Mouse (Mus musculus) common myeloid progenitor, adult 5-6 weeks (primary cell): ENCODE results near the gene Rassf5. TPM values are rescaled to one million over a fixed set of nuclear protein-coding genes. Genes with fewer than 3 reads are reported as not detected.

Experiments
- ATAC-seq: replicated peaks from 2 replicates; pipeline ENCODE4 v1.8.0; 2016; ENCODE audit warnings: low read depth, mild to moderate bottlenecking, moderate TSS enrichment, inconsistent platforms; ENCODE audit not compliant: poor library complexity, severe bottlenecking
- total RNA-seq: library from RNA; stranded (forward); fragments of 200-1000, 187-1606 nt; gene quantifications from 2 replicates; pipeline ENCODE4 v1.2.3, GENCODE M21; 2017

Gene Rassf5
- total RNA-seq, 1 experiment from 2014 or later, result 48.2 TPM

DNA sequence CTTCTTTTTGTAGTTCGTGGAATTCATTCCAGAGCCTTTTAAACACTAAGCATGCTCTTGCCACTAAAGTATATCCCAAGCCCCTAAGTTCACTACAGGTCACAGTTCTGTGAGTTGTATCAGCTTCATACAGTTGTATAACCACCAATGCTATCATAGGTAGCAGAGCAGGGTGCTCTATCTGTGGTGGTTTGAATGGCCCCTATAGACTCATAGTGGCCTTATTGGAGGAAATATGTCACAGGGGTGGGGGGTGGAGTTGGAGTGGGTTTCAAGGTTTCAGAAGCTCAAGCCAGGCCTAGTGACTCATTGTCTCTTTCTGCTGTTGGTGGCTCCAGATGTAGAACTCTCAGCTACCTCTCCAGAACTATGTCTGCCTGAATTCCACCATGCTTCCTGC, 102.6 kb downstream of the Rassf5 start:
- no peak for ATAC-seq

DNA sequence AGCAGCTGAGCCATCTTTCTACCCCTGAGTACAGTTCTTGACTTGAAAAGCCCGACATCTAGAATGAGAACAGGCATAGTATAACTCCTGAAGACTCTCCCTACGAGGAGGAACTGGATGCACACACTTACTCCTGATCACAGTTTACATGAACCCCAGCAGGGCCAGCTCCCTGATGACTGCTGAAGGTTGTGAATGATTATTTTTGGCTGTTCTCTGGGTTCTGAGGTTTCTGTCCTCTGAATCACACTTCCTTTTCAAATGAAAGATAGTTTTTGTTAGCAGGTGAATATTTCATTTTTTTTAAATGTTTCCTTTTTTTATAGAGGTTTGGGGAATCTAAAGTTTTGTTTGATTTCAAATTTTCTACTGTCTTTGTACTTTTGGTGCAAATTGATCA, 103.6 kb downstream of the Rassf5 start:
- no peak for ATAC-seq

DNA sequence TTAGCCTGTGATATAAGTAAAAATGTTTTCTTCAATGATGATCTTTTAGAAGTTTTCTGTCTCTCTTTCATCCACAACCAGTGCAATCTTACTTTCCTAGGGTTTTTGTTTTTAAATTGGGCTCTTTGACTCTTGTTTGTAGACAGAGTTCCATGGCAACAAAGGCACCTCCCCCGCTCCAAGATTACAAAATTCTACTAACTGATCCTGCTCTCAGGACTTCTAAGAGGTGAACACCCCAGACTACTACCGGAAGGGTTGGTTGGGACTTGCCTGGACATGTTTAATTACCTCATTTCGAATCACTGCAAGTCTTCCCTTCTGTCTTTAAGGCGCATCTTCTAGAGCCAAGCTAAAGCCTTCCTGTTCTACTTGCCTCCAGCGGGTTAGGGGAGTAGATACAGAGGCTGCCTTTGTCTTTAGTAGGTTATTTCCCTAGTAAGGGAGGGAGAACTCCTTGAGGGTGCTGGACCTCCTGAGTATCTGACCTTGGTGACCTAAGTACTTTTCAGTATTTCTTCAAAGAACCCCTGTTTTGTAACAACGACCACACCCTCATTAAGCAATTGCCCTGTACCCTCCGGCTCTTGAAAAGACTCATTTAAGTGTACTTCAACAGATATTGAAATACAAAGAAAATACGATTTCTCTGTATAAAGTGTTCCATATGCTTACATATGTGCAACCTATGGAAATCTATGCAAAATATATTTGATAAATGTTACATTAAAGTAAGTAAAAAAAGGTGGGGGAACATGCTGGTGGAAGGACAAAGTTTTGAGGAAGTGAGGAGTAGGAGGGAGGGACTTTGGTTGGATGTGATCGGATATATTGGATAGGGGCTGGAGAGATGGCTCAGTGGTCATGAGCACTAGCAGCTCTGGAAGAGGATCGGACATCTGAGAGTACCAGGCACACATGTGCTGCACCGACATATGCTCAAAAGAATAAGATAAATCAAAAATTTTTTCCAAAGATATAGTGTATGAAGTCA, 105.7 kb downstream of the Rassf5 start:
- peak; percentile 10; the same call in 1 of the 2 replicates for ATAC-seq

DNA sequence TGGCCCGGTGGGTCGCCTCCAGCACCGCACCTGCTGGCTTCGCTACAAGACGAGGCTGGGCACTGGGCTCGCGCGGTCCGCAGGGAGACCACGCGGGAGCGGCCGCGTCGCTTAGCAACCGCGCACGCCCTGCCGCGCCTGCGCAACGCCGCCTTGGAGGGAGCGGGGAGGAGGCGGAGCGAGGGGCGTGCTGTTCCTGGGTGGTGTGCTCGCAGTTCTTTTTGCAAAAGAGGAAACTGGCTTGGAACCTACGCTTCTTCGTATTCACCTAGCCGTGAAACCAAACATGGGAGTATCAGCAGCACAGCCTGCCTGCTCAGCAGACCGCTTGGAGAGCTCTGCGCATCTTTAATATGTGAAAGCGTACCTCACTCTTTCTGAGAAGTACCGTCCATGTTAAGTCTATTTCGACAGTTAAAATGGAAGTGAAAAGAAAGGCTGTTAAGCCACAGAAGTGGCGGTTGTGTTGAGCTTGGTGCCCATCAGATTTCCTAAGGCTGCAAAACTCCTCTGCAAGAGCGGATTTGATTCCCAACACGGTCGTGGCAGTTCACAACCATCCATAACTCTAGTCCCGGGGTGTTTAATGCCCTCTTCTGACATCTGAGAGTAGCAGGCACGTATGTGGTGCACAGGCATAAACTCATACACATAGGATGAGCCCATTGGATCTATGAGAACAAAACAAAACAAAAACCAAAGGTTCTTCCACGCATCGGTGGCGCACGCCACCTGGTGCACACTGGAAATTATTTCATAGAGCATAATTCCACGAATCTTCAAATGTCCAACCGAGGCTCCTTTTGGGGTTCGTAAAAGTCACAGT, 106.7 kb downstream of the Rassf5 start, which contains the start of gene Dyrk3:
Gene Dyrk3 (minus strand): TSS at position 150 of the 826 bp plus-strand sequence.
- peak; percentile 60 for ATAC-seq

DNA sequence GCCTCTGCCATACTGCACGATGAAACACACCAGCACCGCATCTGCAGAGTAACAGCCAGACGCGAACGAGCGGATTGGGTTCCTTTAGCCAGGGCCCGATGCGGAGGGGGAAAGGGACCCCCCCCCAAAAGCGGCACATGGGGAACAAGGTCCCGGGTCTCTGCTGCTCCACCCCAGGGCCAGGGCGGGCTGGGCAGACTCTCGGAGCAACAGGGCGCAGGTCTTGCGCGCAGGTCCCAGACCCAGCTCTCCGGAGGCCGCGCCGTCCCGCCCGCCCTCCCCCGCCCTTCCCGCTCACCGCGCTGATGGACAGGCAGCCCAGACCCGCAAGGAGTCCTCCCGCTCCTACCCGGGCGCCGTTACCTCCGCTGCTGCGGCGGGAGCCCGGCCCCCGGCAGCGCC, 107.3 kb downstream of the Rassf5 start:
- no peak for ATAC-seq

DNA sequence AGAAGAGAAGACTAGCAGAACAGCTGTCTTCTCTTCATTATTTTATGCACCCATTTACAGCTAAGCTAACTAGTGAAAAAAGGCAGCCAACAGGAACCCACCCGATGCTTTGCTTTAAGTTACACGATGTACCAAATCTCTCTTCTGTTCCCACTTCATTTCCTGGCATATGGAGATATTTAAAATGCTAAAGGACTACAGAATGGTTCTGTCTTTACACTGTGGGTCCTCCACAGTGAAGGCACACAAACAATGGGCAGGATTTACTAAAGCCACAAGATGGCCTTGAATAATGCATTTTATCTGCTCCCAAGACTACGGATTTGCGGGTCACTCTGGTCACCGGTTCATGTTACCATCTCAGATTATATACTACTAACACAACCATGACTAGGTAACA, 107.9 kb downstream of the Rassf5 start:
- ATAC-seq, result no peak

DNA sequence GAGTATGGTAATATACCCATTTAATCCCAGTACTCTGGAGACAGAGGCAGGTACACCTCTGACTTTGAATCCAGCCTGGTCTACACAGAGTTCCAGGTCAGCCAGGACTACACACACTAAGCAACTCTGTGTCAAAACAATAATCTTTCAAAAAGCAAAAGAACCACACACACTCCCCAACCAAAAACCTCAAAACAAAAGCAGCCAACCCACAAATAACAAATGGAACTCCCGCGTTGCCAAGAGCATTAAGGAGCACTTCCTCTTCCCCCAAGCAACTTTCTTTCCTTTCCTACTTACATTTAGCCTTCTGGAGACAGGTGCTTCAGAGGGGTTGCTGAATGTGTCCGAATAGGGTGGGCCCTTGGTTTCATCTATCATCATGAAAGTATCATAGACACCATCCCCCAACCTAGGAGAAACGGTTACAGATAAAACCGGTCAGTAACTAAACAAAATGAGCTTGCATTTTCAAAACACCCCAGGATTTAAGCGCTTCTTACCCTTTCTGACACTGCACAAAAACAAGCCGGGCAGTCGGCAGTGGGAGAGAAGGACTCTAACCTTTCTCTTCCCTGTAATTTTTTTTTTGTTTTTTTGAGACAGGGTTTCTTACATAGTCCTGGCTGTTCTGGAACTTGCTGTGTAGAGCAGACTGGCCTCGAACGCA, 109.0 kb downstream of the Rassf5 start:
- peak; percentile 30 for ATAC-seq

DNA sequence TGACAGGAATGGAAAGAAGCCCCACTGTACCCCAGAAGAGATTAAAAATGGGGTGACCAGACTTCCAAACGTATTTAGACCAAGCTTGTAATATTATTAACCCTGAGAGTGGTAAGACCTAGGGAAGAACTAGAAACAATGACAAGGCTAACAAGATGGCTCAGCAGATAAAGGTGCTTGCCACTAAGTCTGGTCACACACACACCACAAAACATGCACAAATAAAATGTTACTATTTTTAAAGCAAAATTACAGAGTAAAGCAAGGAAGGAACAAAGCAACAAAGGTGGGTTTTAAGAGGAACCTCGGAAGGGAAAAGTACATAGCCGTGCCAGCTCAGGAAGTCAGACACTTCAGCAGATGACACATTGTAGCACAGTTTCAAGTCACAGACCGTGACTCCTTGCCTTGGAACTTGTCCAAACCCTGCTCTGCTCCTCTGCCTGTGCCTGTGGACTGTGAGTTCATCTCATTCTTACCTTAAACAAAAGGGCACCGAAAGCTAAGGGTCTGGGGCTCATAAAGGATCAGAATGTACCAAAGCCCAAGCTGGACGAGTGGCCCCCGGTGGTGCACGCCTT, 110.0 kb downstream of the Rassf5 start:
- ATAC-seq, result peak; percentile 19; the same call in 1 of the 2 replicates

DNA sequence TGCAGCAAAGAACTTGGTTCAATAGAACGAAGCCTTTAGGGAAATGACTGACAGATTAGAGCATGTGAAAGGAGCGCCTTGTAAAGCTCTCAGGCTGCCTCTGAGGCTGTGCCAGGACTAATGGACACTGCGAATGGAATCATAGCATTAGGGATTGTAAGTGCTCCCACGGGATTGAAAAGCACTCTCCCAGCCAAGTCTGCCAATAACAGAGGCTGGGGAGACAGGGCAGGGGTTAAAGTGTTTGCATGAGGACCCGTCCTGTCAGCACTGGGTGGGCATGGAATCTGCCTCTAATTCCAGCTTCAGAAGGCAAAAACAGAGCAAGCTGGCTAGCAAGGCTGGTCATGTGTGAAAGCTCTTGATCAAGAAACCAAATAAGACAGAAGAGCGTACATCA, 110.8 kb downstream of the Rassf5 start:
- ATAC-seq, result no peak

Other genes starting within 250 kb of the Rassf5 start
- gene Il10, start 225.4 kb downstream of the Rassf5 start, total RNA-seq, result not detected in 2 replicates
- 124 and 128 TPM in 2 replicates for gene Mapkapk2, start 147.4 kb downstream of the Rassf5 start, total RNA-seq
- gene Dyrk3, start 106.9 kb downstream of the Rassf5 start, total RNA-seq, result 10.3 and 11.4 TPM in 2 replicates
- 28.7 and 32.8 TPM in 2 replicates for gene Eif2d, start 92.1 kb downstream of the Rassf5 start, total RNA-seq
- gene Ikbke, start 34.3 kb upstream of the Rassf5 start, total RNA-seq, result 7.2 and 7.3 TPM in 2 replicates